Comparison of ENCODE assay signal across 16 mouse cellular contexts in the genomic region with DNA sequence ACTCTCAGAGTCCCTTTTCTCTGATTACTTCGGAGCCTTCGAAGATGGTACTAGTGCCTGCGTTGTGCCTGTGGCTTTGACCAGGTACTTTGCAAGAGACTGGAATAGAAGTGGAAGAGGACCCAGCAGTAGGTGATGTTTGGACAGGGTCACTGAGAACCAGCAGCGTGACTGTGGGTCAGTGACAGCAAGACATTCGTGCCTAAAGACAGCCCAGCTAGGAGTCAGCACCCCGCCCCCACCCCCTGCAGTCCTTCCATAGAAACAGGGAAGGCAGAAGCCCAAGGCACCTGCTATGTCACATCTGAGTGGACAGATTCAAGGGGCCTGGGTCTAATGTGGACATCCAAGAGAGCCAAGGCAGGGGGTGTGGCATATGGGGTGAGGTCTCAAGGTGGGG.
"Had no signal": no experiment of that assay in that cellular context is flagged by ENCODE, and none has a peak within 500 bp of the region (broad histone marks: within the 10 kb centered on the region; RNA-seq: fewer than 3 reads in every experiment).

No protein-coding gene starts in this region.

- H3K9ac ChIP-seq: limb, embryonic 13.5 days; liver, embryonic 15.5 days; lung, embryonic 14.5 days; midbrain, embryonic 12.5 days; neural tube, embryonic 12.5 days had no signal

- H3K36me3 ChIP-seq: limb, embryonic 13.5 days; liver, embryonic 15.5 days; midbrain, embryonic 12.5 days; neural tube, embryonic 12.5 days had no signal

- DNase-seq: kidney, postnatal 10 days; kidney, postnatal 4 days; left cerebral cortex, postnatal 4 days; lung, embryonic 14.5 days; lung, postnatal 10 days; lung, postnatal 4 days; retina, postnatal 1 day; right cerebral cortex, postnatal 4 days; spleen, adult 18-20 months; thymus, postnatal 4 days had no signal

- H3K9me3 ChIP-seq: limb, embryonic 13.5 days; liver, embryonic 15.5 days; midbrain, embryonic 12.5 days; neural tube, embryonic 12.5 days had no signal

- H3K4me3 ChIP-seq: limb, embryonic 13.5 days; liver, embryonic 15.5 days; midbrain, embryonic 12.5 days; myocyte; neural tube, embryonic 12.5 days had no signal

- H3K27ac ChIP-seq: limb, embryonic 13.5 days; liver, embryonic 15.5 days; midbrain, embryonic 12.5 days; neural tube, embryonic 12.5 days had no signal

- H3K4me2 ChIP-seq: limb, embryonic 13.5 days; liver, embryonic 15.5 days; lung, embryonic 14.5 days; midbrain, embryonic 12.5 days; neural tube, embryonic 12.5 days had no signal

- H3K4me1 ChIP-seq: limb, embryonic 13.5 days; liver, embryonic 15.5 days; neural tube, embryonic 12.5 days had no signal

- ATAC-seq: inflammation-experienced regulatory T-cells, adult 6 months had no signal

- H3K27me3 ChIP-seq: limb, embryonic 13.5 days; liver, embryonic 15.5 days; midbrain, embryonic 12.5 days; neural tube, embryonic 12.5 days had no signal
